Mouse (Mus musculus) hindbrain, postnatal 0 days (tissue): ENCODE data around the gene Ppl. TPM values are rescaled to one million over a fixed set of nuclear protein-coding genes. Genes with fewer than 3 reads are reported as not detected.

Experiments
- ATAC-seq: fragments of 200-750 bp; cut with Nextera tagmentation; 2 replicates; pipeline ENCODE4 v1.8.0; 2017; ENCODE audit warnings: mild to moderate bottlenecking, moderate TSS enrichment, moderate library complexity
- DNase-seq: peaks from one replicate; pipeline ENCODE4 v3.0.0-alpha.2; 2015; ENCODE audit warnings: low spot score
- H3K27ac ChIP-seq: fragments of 300-500 bp; sonication (generic); 2 replicates; pipeline ENCODE4 v1.5.1; 2014; ENCODE audit warnings: mild to moderate bottlenecking
- H3K27me3 ChIP-seq: fragments of 300-500 bp; sonication (generic); 2 replicates; pipeline ENCODE4 v1.6.1; 2014; ENCODE audit warnings: low read length, mixed read lengths; ENCODE audit not compliant: insufficient read depth
- H3K36me3 ChIP-seq: fragments of 300-500 bp; sonication (generic); 2 replicates; pipeline ENCODE4 v1.6.1; 2014; ENCODE audit warnings: low read length, mixed read lengths; ENCODE audit not compliant: insufficient read depth
- H3K4me1 ChIP-seq: fragments of 300-500 bp; sonication (generic); 2 replicates; pipeline ENCODE4 v1.6.1; 2014; ENCODE audit warnings: antibody characterized with exemption, low read length, mixed read lengths; ENCODE audit not compliant: insufficient read depth
- H3K4me2 ChIP-seq: fragments of 300-500 bp; sonication (generic); 2 replicates; pipeline ENCODE4 v1.6.1; 2014; ENCODE audit warnings: low read depth, mild to moderate bottlenecking, low read length, moderate library complexity, mixed read lengths
- H3K4me3 ChIP-seq: fragments of 300-500 bp; sonication (generic); 2 replicates; pipeline ENCODE4 v1.5.1; 2014; ENCODE audit warnings: low read length
- H3K9ac ChIP-seq: fragments of 300-500 bp; sonication (generic); replicated peaks from 2 replicates; pipeline ENCODE4 v1.6.1; 2014; ENCODE audit warnings: mild to moderate bottlenecking, low read length, moderate library complexity, mixed read lengths
- H3K9me3 ChIP-seq: fragments of 300-500 bp; sonication (generic); 2 replicates; pipeline ENCODE4 v1.6.1; 2016; ENCODE audit warnings: low read length, mixed read lengths
- CTCF ChIP-seq: IDR thresholded peaks from 2 replicates; pipeline ENCODE4 v1.5.1; 2016; ENCODE audit warnings: antibody characterized with exemption, control low read depth, low read depth
- WGBS: fragments of 180-500 bp; shearing (Covaris S2); extraction: QIAGEN DNeasy Blood & Tissue Kit; methylation state at CpG from one replicate; pipeline ENCODE4 v1.1.7; 2014; 5-methylcytosine and 5-hydroxymethylcytosine counted together
- polyA plus RNA-seq: library from polyadenylated mRNA; unstranded; fragments of >200 nt; fragmentation: Nextera tagmentation; extraction: Ambion mirVana; gene quantifications from 2 replicates; pipeline ENCODE4 v1.2.1, GENCODE M21; 2015
- total RNA-seq: library from RNA; depleted of rRNA; stranded (reverse); fragments of >200 nt; gene quantifications from 2 replicates; pipeline ENCODE4 v1.2.3, GENCODE M21; 2014

The Ppl gene
- total and polyA plus RNA-seq, 2 experiments from 2014 or later: 0.16 TPM

DNA sequence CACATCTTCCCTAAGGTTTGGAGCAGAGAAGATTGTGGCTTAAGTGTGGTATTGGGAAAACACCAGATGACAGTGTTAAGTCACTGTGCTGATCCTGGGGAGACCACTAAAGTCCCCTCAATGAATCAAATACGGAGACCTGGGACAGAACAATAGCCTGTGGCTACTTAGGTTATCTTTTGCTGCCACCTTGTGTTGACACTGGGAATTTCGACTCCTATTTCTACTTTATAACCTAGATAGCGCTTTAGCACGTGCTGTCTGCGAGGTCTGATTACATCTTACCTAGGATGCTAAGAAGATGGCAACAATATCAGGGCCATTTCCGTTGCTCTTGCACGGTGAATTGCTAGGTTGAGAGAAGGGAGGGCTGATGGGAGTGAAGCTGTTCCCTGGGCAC, 13.3 kb upstream of the Ppl start:
- 0 out of 2 replicates have a peak overlapping the region, but pooled peaks have one; percentile 6 for H3K4me3 ChIP-seq
- H3K9ac ChIP-seq: no peak overlapping the region
- under 1% methylated on average over 7 of the region's 7 CpGs for WGBS

GRCm38 (mm10) chr16:5139741-5140140, 7.5 kb upstream of the Ppl start:
- TF ChIP-seq CTCF: no peak
- H3K4me1 ChIP-seq: no peaks in the 10 kb centered on the region
- no peaks in the 10 kb centered on the region for H3K27me3 ChIP-seq
- H3K36me3 ChIP-seq: no peaks in the 10 kb centered on the region
- 49% methylated on average over 4 of the region's 4 CpGs for WGBS
- no peaks in the 10 kb centered on the region for H3K9me3 ChIP-seq
- no peak overlapping the region for H3K9ac ChIP-seq
- no peak overlapping the region for H3K27ac ChIP-seq
- H3K4me3 ChIP-seq: no peak overlapping the region
- 0 out of 2 replicates have a peak, but pooled peaks have one; percentile 45 for ATAC-seq
- DNase-seq: peak; percentile 54
- no peak overlapping the region for H3K4me2 ChIP-seq

More for the DNA sequence above, 13.3 kb upstream of the Ppl start:
- no peak overlapping the region for H3K27ac ChIP-seq
- H3K27me3 ChIP-seq: 0 out of 2 replicates have a peak, but pooled peaks cover 3% of the 10 kb centered on the region
- H3K4me1 ChIP-seq: no peaks in the 10 kb centered on the region
- ATAC-seq: peak; percentile 75
- H3K4me2 ChIP-seq: 0 out of 2 replicates have a peak overlapping the region, but pooled peaks have one; percentile 23
- H3K36me3 ChIP-seq: no peaks in the 10 kb centered on the region
- DNase-seq: peak; percentile 95
- H3K9me3 ChIP-seq: no peaks in the 10 kb centered on the region
- peak; percentile 83 for TF ChIP-seq CTCF

DNA sequence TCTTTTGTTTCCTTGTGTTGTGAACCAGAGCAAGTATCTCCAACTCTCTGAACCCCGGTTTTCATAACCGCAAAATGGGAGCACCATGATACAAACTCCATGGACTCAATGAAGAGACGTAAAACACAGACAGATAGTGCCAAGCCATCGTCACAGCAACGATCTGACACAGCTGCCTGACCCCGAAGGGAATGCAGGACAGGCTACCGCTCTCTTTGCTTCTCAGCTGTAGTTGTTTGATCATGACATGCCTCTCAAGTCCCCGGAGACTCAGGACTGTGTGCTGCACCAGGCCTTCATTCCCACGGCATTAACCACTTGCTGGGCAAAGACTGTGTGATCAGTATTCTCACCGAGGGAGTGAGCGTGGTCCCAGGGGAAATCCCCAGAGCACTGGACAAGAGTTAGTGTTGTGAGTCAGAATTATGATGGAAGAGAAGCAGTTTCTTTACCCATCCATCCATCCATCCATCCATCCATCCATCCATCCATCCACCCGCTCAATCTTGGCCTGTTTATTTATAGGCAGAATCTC, 4.9 kb upstream of the Ppl start:
- no peak overlapping the region for H3K4me2 ChIP-seq
- no peak for ATAC-seq
- no peaks in the 10 kb centered on the region for H3K9me3 ChIP-seq
- no peak for DNase-seq
- no peak for TF ChIP-seq CTCF
- H3K27me3 ChIP-seq: peaks cover 21% of the 10 kb centered on the region
- H3K4me1 ChIP-seq: peaks cover 6% of the 10 kb centered on the region; the same call in 1 of the 2 replicates
- H3K4me3 ChIP-seq: no peak overlapping the region
- 44% methylated on average over 12 of the region's 12 CpGs for WGBS
- H3K36me3 ChIP-seq: no peaks in the 10 kb centered on the region
- H3K9ac ChIP-seq: no peak overlapping the region
- no peak overlapping the region for H3K27ac ChIP-seq

DNA sequence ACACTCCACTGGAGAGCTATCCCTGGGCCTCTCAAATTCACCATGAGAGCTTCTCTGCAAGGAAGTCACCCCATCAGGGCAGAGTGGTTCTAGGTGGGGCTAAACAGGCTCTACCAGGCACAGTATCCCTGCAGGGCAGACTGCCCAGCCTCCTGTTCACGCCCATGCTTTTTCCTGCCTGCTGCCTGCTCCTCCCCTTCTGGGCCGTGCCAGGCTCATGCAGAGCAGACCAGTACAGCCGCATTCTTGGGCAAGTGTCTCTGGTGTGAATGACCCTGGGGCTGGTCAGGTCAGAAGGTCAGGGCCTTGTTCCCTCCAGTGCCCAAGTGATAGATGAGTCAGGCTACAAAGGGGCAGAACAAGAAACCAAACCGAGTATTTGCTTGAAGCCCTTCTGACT, 4.3 kb upstream of the Ppl start:
- H3K27ac ChIP-seq: no peak overlapping the region
- 12% methylated on average over 4 of the region's 4 CpGs for WGBS
- ATAC-seq: no peak
- H3K9ac ChIP-seq: no peak overlapping the region
- peaks cover 6% of the 10 kb centered on the region; the same call in 1 of the 2 replicates for H3K4me1 ChIP-seq
- H3K27me3 ChIP-seq: peaks cover 27% of the 10 kb centered on the region
- no peaks in the 10 kb centered on the region for H3K9me3 ChIP-seq
- TF ChIP-seq CTCF: no peak
- no peak for DNase-seq
- H3K4me2 ChIP-seq: no peak overlapping the region
- H3K4me3 ChIP-seq: no peak overlapping the region
- H3K36me3 ChIP-seq: no peaks in the 10 kb centered on the region

GRCm38 (mm10) chr16:5135551-5136261, 3.5 kb upstream of the Ppl start:
- no peak for DNase-seq
- Histone ChIP-seq H3K36me3 (no peaks in the 10 kb centered on the region), H3K9ac (no peak overlapping the region), H3K4me1 (peaks cover 6% of the 10 kb centered on the region; the same call in 1 of the 2 replicates), H3K27ac (no peak overlapping the region), H3K9me3 (no peaks in the 10 kb centered on the region), H3K4me2 (no peak overlapping the region), H3K27me3 (peaks cover 35% of the 10 kb centered on the region), H3K4me3 (no peak overlapping the region)
- no peak for TF ChIP-seq CTCF
- no peak for ATAC-seq
- 70% methylated on average over 8 of the region's 8 CpGs for WGBS

DNA sequence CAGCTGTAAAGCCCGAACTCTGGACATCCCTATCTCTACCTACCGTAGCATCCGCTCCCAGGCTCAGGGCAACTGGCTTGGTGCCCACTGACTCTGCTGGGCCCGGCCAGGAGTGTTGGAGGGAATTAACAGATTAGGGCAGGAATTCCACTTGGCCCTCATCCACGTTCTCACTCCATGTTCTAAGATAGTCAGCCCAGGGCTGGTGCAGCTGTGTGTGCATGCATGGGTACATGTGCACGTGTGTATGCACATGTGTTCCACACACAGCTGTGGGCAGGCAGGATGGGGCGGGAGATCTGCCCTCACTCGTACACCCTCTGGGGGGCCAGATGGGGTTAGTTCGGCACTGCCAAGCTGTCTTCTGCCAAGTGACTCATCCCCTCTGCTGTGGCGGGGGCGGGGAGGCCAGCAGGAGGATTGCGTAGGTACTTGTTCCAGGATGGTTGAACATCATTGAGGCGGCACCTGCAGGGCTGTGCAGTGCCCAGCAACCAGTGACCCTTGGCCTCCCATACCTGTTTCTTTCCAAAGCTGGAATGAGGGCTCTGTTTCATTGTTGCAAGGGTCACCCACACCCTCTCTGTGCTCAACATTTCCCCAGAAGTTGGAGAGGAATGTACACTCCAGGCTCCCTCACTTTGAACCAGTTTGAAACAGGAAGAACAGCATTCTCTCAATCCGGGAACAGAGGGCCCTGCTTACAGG, 2.6 kb upstream of the Ppl start:
- no peak overlapping the region for H3K27ac ChIP-seq
- ATAC-seq (peak; percentile 41; the same call in 1 of the 2 replicates), DNase-seq (no peak)
- H3K9ac ChIP-seq: no peak overlapping the region
- no peak overlapping the region for H3K4me3 ChIP-seq
- TF ChIP-seq CTCF: no peak
- no peaks in the 10 kb centered on the region for H3K36me3 ChIP-seq
- H3K9me3 ChIP-seq: no peaks in the 10 kb centered on the region
- no peak overlapping the region for H3K4me2 ChIP-seq
- H3K4me1 ChIP-seq: peaks cover 6% of the 10 kb centered on the region; the same call in 1 of the 2 replicates
- peaks cover 41% of the 10 kb centered on the region for H3K27me3 ChIP-seq
- WGBS: 52% methylated on average over 14 of the region's 14 CpGs
